Comparison of ENCODE assay signal across 11 mouse cellular contexts in the genomic region with DNA sequence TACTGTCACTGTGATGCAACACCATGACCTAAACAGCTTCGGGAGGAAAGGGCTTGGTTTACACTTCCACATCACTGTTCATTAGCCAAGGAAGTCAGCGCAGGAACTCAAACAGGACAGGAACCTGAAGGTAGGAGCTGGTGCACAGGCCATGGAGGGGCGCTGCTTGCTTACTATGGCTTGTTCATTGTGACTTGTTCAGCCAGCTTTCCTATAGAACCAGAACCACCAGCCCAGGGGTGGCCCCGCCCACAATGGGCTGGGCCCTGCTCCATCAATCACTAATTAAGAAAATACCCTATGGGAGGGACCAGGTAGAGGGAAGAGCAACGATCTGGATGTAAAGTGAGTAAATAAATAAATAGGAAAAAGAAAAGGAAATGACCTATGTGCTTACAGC. TPM values are rescaled to one million over a fixed set of nuclear protein-coding genes. Genes with fewer than 3 reads are reported as not detected.
DNase-seq lines count a peak whose midpoint lies in the region; ATAC-seq and TF ChIP-seq lines count a peak whose summit lies in the region.
"Had no signal": no experiment of that assay in that cellular context is flagged by ENCODE, and none has a peak within 500 bp of the region (broad histone marks: within the 10 kb centered on the region; RNA-seq: fewer than 3 reads in every experiment).

No protein-coding gene starts in this region.

- peak; percentile 51 for DNase-seq in cerebellum, adult 9-11 months
- no peak for DNase-seq in cerebellum, adult 11 months
- DNase-seq in midbrain, postnatal 0 days (ENCODE audit: low spot score) = peak; percentile 3
- no peak for DNase-seq in midbrain, embryonic 14.5 days
- peak; percentile 42 for DNase-seq in liver, postnatal 0 days
- DNase-seq in forebrain, postnatal 0 days = no peak
- DNase-seq: lung, embryonic 14.5 days had no signal

- WGBS in midbrain, postnatal 0 days = 26% methylated on average over 5 of the region's 5 CpGs
- WGBS in midbrain, embryonic 14.5 days = 21% methylated on average over 5 of the region's 5 CpGs
- 17% methylated on average over 5 of the region's 5 CpGs for WGBS in kidney, embryonic 15.5 days
- WGBS in liver, postnatal 0 days (ENCODE audit: insufficient replicate concordance) = 30% methylated on average over 5 of the region's 5 CpGs
- WGBS in forebrain, postnatal 0 days = 13% methylated on average over 5 of the region's 5 CpGs

- no peak for TF ChIP-seq EP300 in liver, postnatal 0 days (IDR thresholded peaks at IDR 0.05; ENCODE audit: low read depth)

- no peaks in the 10 kb centered on the region for H3K36me3 ChIP-seq in midbrain, postnatal 0 days (ENCODE audit: insufficient read depth, low read length)
- H3K36me3 ChIP-seq in midbrain, embryonic 14.5 days (ENCODE audit: control insufficient read depth, insufficient read depth, low read length) = no peaks in the 10 kb centered on the region
- H3K36me3 ChIP-seq in kidney, embryonic 15.5 days = no peaks in the 10 kb centered on the region
- no peaks in the 10 kb centered on the region for H3K36me3 ChIP-seq in liver, postnatal 0 days (replicated peaks; ENCODE audit: insufficient read depth, low read length)
- H3K36me3 ChIP-seq in forebrain, postnatal 0 days (ENCODE audit: insufficient read depth) = no peaks in the 10 kb centered on the region

- H3K9ac ChIP-seq in midbrain, postnatal 0 days (replicated peaks; ENCODE audit: low read length, poor library complexity, severe bottlenecking) = no peak overlapping the region
- no peak overlapping the region for H3K9ac ChIP-seq in midbrain, embryonic 14.5 days (replicated peaks; ENCODE audit: low read length)
- no peak overlapping the region for H3K9ac ChIP-seq in kidney, embryonic 15.5 days
- H3K9ac ChIP-seq in liver, postnatal 0 days (replicated peaks) = no peak overlapping the region
- H3K9ac ChIP-seq in forebrain, postnatal 0 days = no peak overlapping the region
- H3K9ac ChIP-seq: lung, embryonic 14.5 days had no signal

- H3K9me3 ChIP-seq in midbrain, postnatal 0 days (ENCODE audit: low read length) = no peaks in the 10 kb centered on the region
- no peaks in the 10 kb centered on the region for H3K9me3 ChIP-seq in midbrain, embryonic 14.5 days (ENCODE audit: control insufficient read depth, low read length)
- H3K9me3 ChIP-seq in kidney, embryonic 15.5 days (replicated peaks) = no peaks in the 10 kb centered on the region
- no peaks in the 10 kb centered on the region for H3K9me3 ChIP-seq in liver, postnatal 0 days (ENCODE audit: low read length)
- no peaks in the 10 kb centered on the region for H3K9me3 ChIP-seq in forebrain, postnatal 0 days (ENCODE audit: low read length)

- no peaks in the 10 kb centered on the region for H3K27me3 ChIP-seq in midbrain, postnatal 0 days (ENCODE audit: insufficient read depth, low read length)
- no peaks in the 10 kb centered on the region for H3K27me3 ChIP-seq in midbrain, embryonic 14.5 days (ENCODE audit: control insufficient read depth, insufficient read depth, low read length)
- H3K27me3 ChIP-seq in kidney, embryonic 15.5 days = no peaks in the 10 kb centered on the region
- H3K27me3 ChIP-seq in liver, postnatal 0 days (ENCODE audit: insufficient read depth, low read length) = no peaks in the 10 kb centered on the region
- no peaks in the 10 kb centered on the region for H3K27me3 ChIP-seq in forebrain, postnatal 0 days (ENCODE audit: insufficient read depth, low read length)
- H3K27me3 ChIP-seq: CH12.LX had no signal

- no peak overlapping the region for H3K4me3 ChIP-seq in midbrain, postnatal 0 days (ENCODE audit: low read depth, low read length)
- no peak overlapping the region for H3K4me3 ChIP-seq in midbrain, embryonic 14.5 days (replicated peaks; ENCODE audit: low read depth, low read length)
- no peak overlapping the region for H3K4me3 ChIP-seq in kidney, embryonic 15.5 days (replicated peaks)
- peak overlapping the region; percentile 8; the same call in 1 of the 2 replicates for H3K4me3 ChIP-seq in liver, postnatal 0 days (ENCODE audit: low read depth, low read length)
- no peak overlapping the region for H3K4me3 ChIP-seq in forebrain, postnatal 0 days (ENCODE audit: low read depth, low read length)

- H3K27ac ChIP-seq in midbrain, postnatal 0 days (ENCODE audit: low read depth, low read length) = no peak overlapping the region
- no peak overlapping the region for H3K27ac ChIP-seq in midbrain, embryonic 14.5 days (replicated peaks; ENCODE audit: low read depth, low read length)
- H3K27ac ChIP-seq in kidney, embryonic 15.5 days = no peak overlapping the region
- no peak overlapping the region for H3K27ac ChIP-seq in liver, postnatal 0 days (ENCODE audit: low read depth)
- no peak overlapping the region for H3K27ac ChIP-seq in forebrain, postnatal 0 days (ENCODE audit: low read depth, low read length)

- ATAC-seq in midbrain, postnatal 0 days (ENCODE audit: low FRiP score) = no peak
- ATAC-seq in midbrain, embryonic 14.5 days (ENCODE audit: low FRiP score, low TSS enrichment) = no peak
- ATAC-seq in kidney, embryonic 15.5 days (replicated peaks; ENCODE audit: low FRiP score) = no peak
- ATAC-seq in liver, postnatal 0 days = no peak
- no peak for ATAC-seq in forebrain, postnatal 0 days
- ATAC-seq in megakaryocyte progenitor cell, adult 5-6 weeks (replicated peaks; ENCODE audit: poor library complexity) = no peak
- ATAC-seq: hindbrain, embryonic 16.5 days had no signal

- no peak for TF ChIP-seq CTCF in midbrain, postnatal 0 days (IDR thresholded peaks at IDR 0.05)
- TF ChIP-seq CTCF in liver, postnatal 0 days (IDR thresholded peaks at IDR 0.05; ENCODE audit: low read depth) = peak; percentile 40
- TF ChIP-seq CTCF in forebrain, postnatal 0 days (IDR thresholded peaks at IDR 0.05; ENCODE audit: low read depth) = no peak

- peaks cover 7% of the 10 kb centered on the region; the same call in 1 of the 2 replicates for H3K4me1 ChIP-seq in midbrain, postnatal 0 days (ENCODE audit: insufficient read depth, low read length)
- peaks cover 19% of the 10 kb centered on the region for H3K4me1 ChIP-seq in midbrain, embryonic 14.5 days (ENCODE audit: control insufficient read depth, insufficient read depth, low read length)
- H3K4me1 ChIP-seq in kidney, embryonic 15.5 days = peaks cover 23% of the 10 kb centered on the region
- H3K4me1 ChIP-seq in liver, postnatal 0 days (ENCODE audit: insufficient read depth) = peaks cover 29% of the 10 kb centered on the region
- H3K4me1 ChIP-seq in forebrain, postnatal 0 days (ENCODE audit: insufficient read depth) = peaks cover 9% of the 10 kb centered on the region; the same call in 1 of the 2 replicates

- no peak overlapping the region for H3K4me2 ChIP-seq in midbrain, postnatal 0 days (ENCODE audit: low read depth, low read length, poor library complexity, severe bottlenecking)
- no peak overlapping the region for H3K4me2 ChIP-seq in midbrain, embryonic 14.5 days (ENCODE audit: low read length)
- H3K4me2 ChIP-seq in kidney, embryonic 15.5 days = peak overlapping the region; percentile 30
- H3K4me2 ChIP-seq in liver, postnatal 0 days (ENCODE audit: low read depth, low read length) = peak overlapping the region; percentile 62
- no peak overlapping the region for H3K4me2 ChIP-seq in forebrain, postnatal 0 days (ENCODE audit: low read depth)
- H3K4me2 ChIP-seq: lung, embryonic 14.5 days had no signal

RNA-seq across cellular contexts. Expression of a gene that starts 2.4 kb away (rescaled TPM):
- total RNA-seq in midbrain, postnatal 0 days (2014; rRNA removed) = 31.0 and 34.0 TPM in 2 replicates
- 24.5 and 28.0 TPM in 2 replicates for polyA plus RNA-seq in midbrain, postnatal 0 days (2015; fragmentation: Nextera tagmentation; extraction: Ambion mirVana)
- 28.3 and 40.5 TPM in 2 replicates for polyA plus RNA-seq in midbrain, embryonic 14.5 days (2014; fragmentation: Nextera tagmentation; extraction: Ambion mirVana)
- 27.8 and 30.4 TPM in 2 replicates for polyA plus RNA-seq in kidney, embryonic 15.5 days (2015; fragmentation: Nextera tagmentation; extraction: Ambion mirVana)
- polyA plus RNA-seq in liver, postnatal 0 days (2015; fragmentation: Nextera tagmentation; extraction: Ambion mirVana) = 5.4 and 6.6 TPM in 2 replicates
- total RNA-seq in forebrain, postnatal 0 days (2014; rRNA removed) = 25.5 and 29.8 TPM in 2 replicates
- 14.6 and 25.0 TPM in 2 replicates for polyA plus RNA-seq in forebrain, postnatal 0 days (2015; fragmentation: Nextera tagmentation; extraction: Ambion mirVana)
- total RNA-seq in megakaryocyte progenitor cell, adult 5-6 weeks (2015) = 24.7 and 27.1 TPM in 2 replicates
- 21.1 and 28.5 TPM in 2 replicates for total RNA-seq in megakaryocyte progenitor cell, adult 5-6 weeks (2017)

RNA-seq across cellular contexts. Expression of a gene that starts 3.9 kb away (rescaled TPM):
- 20.9 and 21.5 TPM in 2 replicates for total RNA-seq in midbrain, postnatal 0 days (2014; rRNA removed)
- polyA plus RNA-seq in midbrain, postnatal 0 days (2015; fragmentation: Nextera tagmentation; extraction: Ambion mirVana) = 14.3 and 14.5 TPM in 2 replicates
- 11.9 and 13.8 TPM in 2 replicates for polyA plus RNA-seq in midbrain, embryonic 14.5 days (2014; fragmentation: Nextera tagmentation; extraction: Ambion mirVana)
- 4.8 and 5.7 TPM in 2 replicates for polyA plus RNA-seq in kidney, embryonic 15.5 days (2015; fragmentation: Nextera tagmentation; extraction: Ambion mirVana)
- polyA plus RNA-seq in liver, postnatal 0 days (2015; fragmentation: Nextera tagmentation; extraction: Ambion mirVana) = 2.9 and 3.2 TPM in 2 replicates
- 16.3 and 17.3 TPM in 2 replicates for total RNA-seq in forebrain, postnatal 0 days (2014; rRNA removed)
- 9.3 and 11.6 TPM in 2 replicates for polyA plus RNA-seq in forebrain, postnatal 0 days (2015; fragmentation: Nextera tagmentation; extraction: Ambion mirVana)
- total RNA-seq in megakaryocyte progenitor cell, adult 5-6 weeks (2015) = 4.2 and 4.3 TPM in 2 replicates
- 6.4 and 12.4 TPM in 2 replicates for total RNA-seq in megakaryocyte progenitor cell, adult 5-6 weeks (2017)

RNA-seq across cellular contexts. Expression of a gene that starts 35.2 kb away (rescaled TPM):
- total RNA-seq in midbrain, postnatal 0 days (2014; rRNA removed) = 51.9 and 65.7 TPM in 2 replicates
- polyA plus RNA-seq in midbrain, postnatal 0 days (2015; fragmentation: Nextera tagmentation; extraction: Ambion mirVana) = 77.8 and 79.7 TPM in 2 replicates
- polyA plus RNA-seq in midbrain, embryonic 14.5 days (2014; fragmentation: Nextera tagmentation; extraction: Ambion mirVana) = 82.6 and 84.9 TPM in 2 replicates
- 44.9 and 48.6 TPM in 2 replicates for polyA plus RNA-seq in kidney, embryonic 15.5 days (2015; fragmentation: Nextera tagmentation; extraction: Ambion mirVana)
- 36.0 and 37.4 TPM in 2 replicates for polyA plus RNA-seq in liver, postnatal 0 days (2015; fragmentation: Nextera tagmentation; extraction: Ambion mirVana)
- 63.3 and 65.8 TPM in 2 replicates for total RNA-seq in forebrain, postnatal 0 days (2014; rRNA removed)
- polyA plus RNA-seq in forebrain, postnatal 0 days (2015; fragmentation: Nextera tagmentation; extraction: Ambion mirVana) = 82.0 and 85.0 TPM in 2 replicates
- 44.2 and 50.1 TPM in 2 replicates for total RNA-seq in megakaryocyte progenitor cell, adult 5-6 weeks (2015)
- 33.5 and 38.1 TPM in 2 replicates for total RNA-seq in megakaryocyte progenitor cell, adult 5-6 weeks (2017)

Comparison
In these comparisons a context has a peak if more than half of its experiments do, and no peak if none do; other contexts are left out.
1. DNase-seq: peak in cerebellum, adult 9-11 months (single experiment), midbrain, postnatal 0 days (single experiment) and liver, postnatal 0 days (single experiment); none in cerebellum, adult 11 months (single experiment), midbrain, embryonic 14.5 days (single experiment) and forebrain, postnatal 0 days (single experiment).
2. H3K4me2 ChIP-seq: peak in kidney, embryonic 15.5 days (single experiment) and liver, postnatal 0 days (single experiment); none in midbrain, postnatal 0 days (single experiment), midbrain, embryonic 14.5 days (single experiment) and forebrain, postnatal 0 days (single experiment).